Mouse (Mus musculus) thymus, postnatal 4 days (tissue): ENCODE measurements around the gene 4930474N05Rik.

Experiments used
- DNase-seq: peaks from one replicate; pipeline ENCODE4 v3.0.0; 2021

Gene 4930474N05Rik

DNA sequence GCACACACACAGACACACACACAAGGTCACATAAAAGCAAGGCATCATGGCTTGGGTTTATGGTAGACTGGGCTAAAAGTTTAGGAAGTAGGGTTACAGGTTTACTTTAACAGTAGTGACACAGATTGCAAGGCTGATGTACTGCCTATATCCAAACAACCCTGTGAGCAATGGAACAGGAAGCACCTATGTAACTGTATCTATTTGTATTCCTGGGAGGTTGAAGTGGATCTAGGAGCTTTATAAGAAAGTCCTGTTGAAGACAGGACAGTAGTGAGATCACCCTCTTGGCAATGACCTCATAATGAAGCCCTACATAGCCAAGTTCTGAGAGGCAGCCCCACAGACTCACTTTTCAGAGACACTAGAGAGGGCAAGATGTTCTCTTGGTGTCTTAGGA lies at the start of gene 4930474N05Rik:
TSS of gene 4930474N05Rik (plus strand) at position 301 of the 400 bp plus-strand sequence.
- DNase-seq: no peak

DNA sequence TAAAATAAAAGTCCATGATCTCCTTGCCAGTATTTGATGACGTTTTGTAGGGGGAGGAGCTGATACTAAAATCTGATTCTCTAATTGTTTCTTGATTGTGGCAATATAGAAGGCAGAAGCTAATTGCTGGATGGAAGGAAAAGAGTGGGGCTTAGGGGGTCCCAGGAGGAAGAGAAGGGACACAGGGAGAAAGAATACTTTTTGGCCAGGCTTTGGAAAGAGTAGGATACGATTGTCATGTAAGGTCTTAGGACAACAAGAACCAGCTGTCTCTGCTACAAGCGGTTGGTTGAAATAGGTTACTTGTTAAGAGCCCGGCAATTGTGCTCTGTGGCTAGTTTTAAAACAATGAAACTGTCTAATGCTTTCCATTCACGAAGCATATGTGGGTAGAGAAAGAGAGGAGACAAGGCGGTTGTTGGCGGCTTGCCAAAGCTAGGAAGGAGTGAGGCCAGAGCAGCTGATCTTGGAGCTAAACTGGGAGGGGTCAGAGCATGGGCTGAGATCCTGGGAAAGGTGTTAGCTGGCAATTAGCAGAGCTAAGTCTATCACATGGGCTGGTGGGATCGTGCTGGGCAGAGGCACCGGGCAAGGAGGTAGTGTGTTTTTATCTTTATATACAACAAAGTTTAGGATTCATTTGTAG lies 45.8 kb upstream of the 4930474N05Rik start:
- no peak for DNase-seq

DNA sequence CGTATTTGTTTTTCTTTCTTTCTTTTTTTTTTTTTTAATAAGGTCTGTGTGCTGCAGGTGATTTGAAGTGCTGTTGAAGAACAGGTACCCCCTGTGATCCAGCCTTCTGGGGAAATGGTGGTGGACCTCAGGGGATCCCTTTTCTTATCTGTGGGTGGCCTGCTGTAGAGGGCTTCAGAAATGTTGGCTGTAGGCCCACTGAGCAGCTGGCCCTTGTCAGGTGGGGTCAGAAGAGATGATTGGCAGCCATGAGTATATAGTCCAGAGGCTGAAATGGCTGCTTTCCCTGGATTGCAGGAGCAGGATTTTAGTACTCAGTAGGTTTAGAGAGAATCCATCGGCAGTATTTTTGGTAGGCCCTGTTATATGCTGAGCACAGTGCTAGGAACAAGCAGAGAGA lies 41.4 kb upstream of the 4930474N05Rik start:
- DNase-seq: no peak

DNA sequence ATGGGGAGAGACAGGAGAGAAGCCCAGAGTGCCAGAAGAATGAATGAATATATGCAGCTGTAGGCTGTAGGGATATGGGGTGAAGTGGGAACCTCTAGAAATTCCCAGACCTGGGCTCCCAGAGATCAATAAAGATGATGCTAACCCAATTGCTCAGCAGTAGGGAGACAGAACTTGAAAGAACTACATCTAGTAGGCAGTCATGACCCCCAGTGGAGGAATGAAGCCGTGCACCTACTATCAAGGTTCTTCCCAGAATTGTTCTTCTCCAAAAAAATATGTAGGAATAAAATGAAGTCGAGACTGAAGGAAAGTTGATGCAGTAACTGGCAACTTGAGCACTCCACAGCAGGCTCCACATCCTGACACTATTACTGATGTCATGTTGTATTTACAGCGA lies 3.8 kb downstream of the 4930474N05Rik start:
- DNase-seq: no peak

DNA sequence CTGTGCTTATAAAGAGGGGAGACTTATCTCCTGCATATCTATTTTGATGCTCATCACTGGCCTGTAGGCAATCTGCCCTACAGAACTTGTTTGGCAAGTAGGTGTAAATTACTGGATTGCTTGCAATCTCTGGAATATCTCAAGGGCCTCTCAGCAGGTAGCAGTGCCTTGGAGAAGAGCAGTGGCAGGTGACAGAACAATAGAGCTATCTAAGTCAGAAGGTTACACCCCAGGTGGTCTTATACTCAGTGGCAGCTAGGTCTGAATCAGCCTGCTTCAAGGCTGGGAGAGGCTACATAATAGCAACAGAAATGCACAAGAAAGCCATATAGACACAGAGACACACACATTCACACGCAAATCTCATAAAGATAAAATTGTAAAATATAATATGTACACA lies 4.9 kb downstream of the 4930474N05Rik start:
- no peak for DNase-seq

DNA sequence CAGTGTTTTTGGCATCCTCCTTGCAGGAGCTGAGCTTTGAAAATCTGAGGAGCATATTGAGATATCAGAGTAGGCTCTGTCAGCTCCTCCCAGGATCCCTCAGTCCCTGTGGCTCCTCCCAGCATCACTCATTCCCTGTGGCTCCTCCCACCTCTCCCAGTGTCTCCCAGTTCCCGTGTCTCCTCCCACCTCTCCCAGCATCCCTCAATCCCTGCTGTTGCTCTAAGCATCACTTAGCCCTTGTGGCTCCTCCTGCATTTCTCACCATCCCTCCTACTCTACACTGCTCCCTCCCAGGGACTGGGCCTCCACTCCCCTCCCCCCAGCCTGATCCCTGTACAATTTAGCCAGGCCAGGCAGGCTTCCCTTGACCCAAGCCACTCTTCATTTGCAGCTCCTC lies 6.0 kb downstream of the 4930474N05Rik start:
- no peak for DNase-seq

DNA sequence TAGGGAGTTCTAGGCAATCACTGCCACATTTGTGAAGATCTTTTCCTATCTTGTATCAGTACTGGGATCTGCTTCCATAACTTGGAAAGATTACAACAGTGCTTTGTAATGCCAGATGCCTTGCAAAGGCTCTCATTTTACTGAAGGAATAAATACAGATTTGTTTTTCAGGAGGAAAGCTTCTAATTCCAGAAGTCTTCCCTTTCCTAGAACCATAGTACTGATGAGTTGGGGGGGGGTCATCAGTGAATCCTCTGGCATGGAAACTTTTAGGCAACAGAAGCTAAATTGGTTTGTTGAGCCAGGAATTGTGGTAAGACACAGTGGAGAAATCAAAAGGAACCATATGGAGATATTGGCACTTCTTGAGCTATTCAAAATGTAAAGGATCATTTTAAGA lies 19.8 kb downstream of the 4930474N05Rik start:
- DNase-seq: no peak

DNA sequence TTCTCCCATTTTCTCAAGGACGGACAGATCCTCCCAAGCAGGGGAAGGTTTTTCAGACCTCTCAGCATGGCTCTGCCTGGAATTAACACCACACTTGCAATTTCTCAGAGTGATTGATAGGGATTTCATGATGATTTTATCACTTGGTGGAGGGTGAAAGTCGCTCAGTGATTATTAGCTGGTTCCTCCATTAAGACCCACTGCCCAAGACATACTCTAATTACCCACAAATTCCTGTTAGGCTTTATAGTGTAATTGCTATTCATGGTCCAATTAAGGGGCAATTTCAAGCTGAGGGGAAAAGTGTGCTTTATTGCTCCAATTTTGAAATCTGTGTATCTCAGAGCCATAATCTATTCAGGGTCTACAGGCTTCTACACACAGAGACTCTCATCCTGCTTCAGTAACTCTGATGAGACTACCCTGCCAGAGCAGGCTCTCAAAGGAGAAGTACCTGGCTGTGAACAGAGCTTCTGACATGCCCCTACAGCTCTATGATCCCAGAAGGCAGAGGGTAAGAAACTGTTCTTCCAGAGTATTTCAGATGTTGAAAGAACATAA lies 29.1 kb downstream of the 4930474N05Rik start:
- no peak for DNase-seq

DNA sequence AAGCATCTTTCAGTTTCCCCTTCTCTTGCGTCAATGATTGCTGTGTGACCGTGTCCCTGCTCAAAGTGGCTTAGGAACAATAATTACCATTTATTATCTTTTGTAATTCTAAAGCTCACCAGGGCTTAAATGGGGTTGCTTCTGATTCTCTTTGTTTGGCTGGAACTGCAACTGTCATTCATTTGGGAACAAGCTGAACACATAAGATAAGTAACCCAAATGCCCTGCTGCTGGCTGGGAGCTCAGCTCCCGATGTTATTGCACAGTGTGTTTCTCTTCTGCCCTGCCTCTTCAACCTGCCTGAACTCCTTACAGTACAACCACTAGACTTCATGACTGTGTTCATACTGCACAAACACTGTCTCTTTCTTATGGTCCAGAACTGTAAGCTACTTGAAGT lies 41.0 kb downstream of the 4930474N05Rik start:
- DNase-seq: no peak

DNA sequence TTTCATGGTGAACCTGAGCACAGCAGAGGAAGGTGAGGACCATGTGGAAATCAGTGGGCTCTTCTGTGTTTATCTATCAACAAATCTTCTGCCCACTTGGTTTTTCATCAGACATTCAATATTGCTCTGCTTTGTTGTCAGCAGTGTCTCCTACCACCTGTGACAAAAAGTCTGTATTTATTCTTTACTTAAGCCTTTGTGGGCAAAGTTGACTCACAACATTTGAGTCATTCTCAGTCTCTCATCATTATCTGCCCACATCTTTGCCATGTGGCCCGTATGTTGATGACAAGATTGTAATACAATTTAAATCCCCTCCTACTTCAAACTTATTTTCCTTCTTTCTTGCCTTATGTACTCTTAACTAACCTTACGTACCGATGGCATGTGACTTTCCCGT lies 43.0 kb downstream of the 4930474N05Rik start:
- no peak for DNase-seq

DNA sequence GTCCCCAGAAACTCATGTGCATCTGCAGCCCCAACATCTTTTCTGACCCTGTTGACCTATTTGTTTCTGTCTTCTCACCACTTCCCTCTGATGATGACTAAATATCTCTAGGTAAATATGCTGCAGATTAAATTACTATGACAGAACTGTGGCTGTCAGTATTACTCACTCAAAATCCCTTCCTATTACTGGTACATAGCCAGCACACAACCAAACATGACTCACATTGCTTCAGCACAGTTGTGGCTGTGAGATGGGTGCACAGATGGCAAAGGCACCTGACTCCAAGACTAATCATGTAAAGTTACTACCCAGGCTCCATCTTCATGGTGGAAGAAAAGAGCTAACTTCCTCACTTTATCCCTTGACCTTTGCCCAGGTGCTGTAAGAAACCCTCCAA lies 50.5 kb downstream of the 4930474N05Rik start:
- no peak for DNase-seq
